Mouse (Mus musculus) Patski (cell line): Measurements from ENCODE around the gene Sstr5. TPM values are rescaled to one million over a fixed set of nuclear protein-coding genes. Genes with fewer than 3 reads are reported as not detected.

Experiments used
- ATAC-seq: fragments of 100-300 bp; one replicate; pipeline ENCODE4 v1.8.0; 2021
- CTCF ChIA-PET: fragments of 350-600 bp; sonication (Branson Sonifier 250); formaldehyde crosslinking; loops from one replicate; lab custom pipeline; 2022; ENCODE audit warnings: inconsistent platforms; lab: Charles Lee
- POLR2A ChIA-PET: fragments of 350-600 bp; sonication (Branson Sonifier 250); formaldehyde crosslinking; loops from one replicate; lab custom pipeline; 2022; ENCODE audit warnings: antibody characterized with exemption, inconsistent platforms; lab: Charles Lee
- DNase-seq: peaks from one replicate; pipeline ENCODE4 v3.0.0-alpha.2; 2011; ENCODE audit warnings: low read depth, low spot score
- H3K27me3 ChIP-seq: fragments of 371-371 bp; one replicate; pipeline ENCODE4 v1.5.1; 2021
- CTCF ChIP-seq: fragments of 100-300 bp; IDR thresholded peaks from one replicate; pipeline ENCODE4 v1.5.1; 2021
- in situ Hi-C: fragments of 300-500 bp; cut with MboI; formaldehyde crosslinking; loops from 3 replicates; pipeline ENCODE4 v1.11.1; 2018; ENCODE audit warnings: low pct_unique_long_range_greater_than_20kb, mixed read lengths
- polyA plus RNA-seq: library from polyadenylated mRNA; unstranded; gene quantifications from one replicate; pipeline ENCODE4 v1.2.3, GENCODE M21; 2021

Gene Sstr5
- polyA plus RNA-seq, 1 experiment from 2014 or later: not detected

DNA sequence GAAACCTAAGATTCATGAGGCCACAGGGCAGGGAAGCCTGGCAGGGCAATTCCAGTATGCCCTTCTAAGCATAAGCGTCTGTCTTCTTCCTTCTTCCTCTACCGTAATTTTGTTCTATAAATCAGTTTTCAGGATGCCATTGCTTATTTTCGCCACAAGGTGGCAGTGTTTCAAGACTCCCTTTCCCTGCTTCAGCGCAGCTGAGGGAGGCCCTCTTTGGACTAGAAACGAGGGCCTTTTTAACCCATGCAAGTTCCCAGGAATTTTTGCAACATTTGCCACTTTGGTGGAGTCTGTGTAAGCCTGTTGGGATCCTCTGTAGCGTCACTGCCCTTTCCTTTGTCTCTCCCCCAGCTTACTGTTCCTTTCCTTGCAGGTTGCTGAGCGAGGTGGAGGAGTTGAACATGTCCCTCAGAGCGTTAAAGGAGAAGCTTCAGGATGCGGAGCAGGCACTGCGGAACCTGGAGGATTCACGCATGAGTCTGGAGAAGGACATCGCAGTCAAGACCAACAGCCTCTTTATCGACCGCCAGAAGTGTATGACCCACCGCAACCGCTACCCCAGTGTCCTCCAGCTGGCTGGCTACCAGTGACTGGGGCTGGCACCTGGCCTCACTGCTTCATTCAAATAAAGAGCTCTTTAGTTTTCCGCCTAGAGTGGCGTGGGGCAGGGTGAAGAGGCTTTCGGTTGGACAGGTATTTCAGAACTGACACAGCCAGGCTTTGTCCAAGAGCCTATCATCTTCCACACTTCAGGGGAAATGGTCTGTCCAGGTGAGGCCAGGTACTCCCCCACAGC, 20.9 kb downstream of the Sstr5 start:
- H3K27me3 ChIP-seq: peaks cover 19% of the 10 kb centered on the region
- POLR2A ChIA-PET: interaction anchor here (0.5 to 0.6 kb wide), 2 partner anchors 23 to 92 kb away, joined by 3 read pairs; no protein-coding TSS in a partner anchor
- in situ Hi-C loops: loop anchor here (5.0 kb wide), 1 partner anchor 221 kb away; no protein-coding TSS in a partner anchor
- no peak for DNase-seq
- TF ChIP-seq CTCF: no peak
- CTCF ChIA-PET: interaction anchor here (0.7 to 1.4 kb wide), 7 partner anchors 17 to 221 kb away, joined by 3 to 6 read pairs (median 3); no protein-coding TSS in a partner anchor
- ATAC-seq: no peak

DNA sequence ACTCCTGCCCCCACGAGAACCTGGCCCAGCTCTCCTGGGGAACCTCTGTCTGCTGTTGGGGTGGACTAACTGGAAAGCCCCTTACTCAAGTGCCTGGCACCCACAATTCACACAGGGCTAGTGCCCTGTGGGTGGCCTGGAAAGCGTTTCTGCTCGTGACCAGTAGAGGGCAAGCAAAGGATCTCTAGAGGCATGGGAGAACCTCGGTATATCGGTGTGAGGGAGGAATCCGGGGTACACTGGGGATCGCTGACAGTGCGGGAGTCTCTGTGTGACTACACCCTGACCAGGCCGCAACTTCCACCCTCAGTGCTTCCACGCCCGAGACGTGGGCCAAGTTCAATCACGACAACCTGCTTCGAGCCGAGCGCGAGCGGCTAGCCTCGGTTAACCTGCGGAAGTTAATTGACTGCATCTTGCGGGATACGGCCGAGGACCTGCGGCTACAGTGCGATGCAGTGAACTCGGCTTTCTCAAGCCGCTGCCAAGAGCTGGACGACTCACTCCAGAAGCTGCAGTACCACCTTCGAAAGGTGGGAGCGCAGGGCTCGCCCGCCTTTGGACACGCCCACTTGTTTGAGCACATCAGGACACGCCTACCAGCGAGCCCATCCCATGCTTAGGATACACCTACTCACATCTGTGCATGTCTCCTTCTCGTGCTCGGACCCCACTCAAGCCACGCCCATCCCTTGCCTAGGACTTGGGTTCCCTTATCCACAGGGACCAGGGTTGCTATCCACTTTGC, 22.6 kb downstream of the Sstr5 start:
- peaks cover 19% of the 10 kb centered on the region for H3K27me3 ChIP-seq
- TF ChIP-seq CTCF: no peak
- DNase-seq: no peak
- ChIA-PET POLR2A (no interaction called here), CTCF (interaction anchor here (0.9 to 3.0 kb wide), 3 partner anchors 16 to 33 kb away, joined by 3 to 17 read pairs (median 3); no protein-coding TSS in a partner anchor)
- ATAC-seq: peak; percentile 19
- in situ Hi-C loops: loop anchor here (5.0 kb wide), 2 partner anchors 33 to 223 kb away; no protein-coding TSS in a partner anchor

- TF ChIP-seq CTCF: no peak
- CTCF ChIA-PET: no interaction called here
- in situ Hi-C loops: loop anchor here (5.0 kb wide), 1 partner anchor 35 kb away; no protein-coding TSS in a partner anchor
- POLR2A ChIA-PET: no interaction called here
- no peak for ATAC-seq
- DNase-seq: no peak
- H3K27me3 ChIP-seq: peaks cover 22% of the 10 kb centered on the region
Observed at GRCm38 (mm10) chr17:25472044-25472443, 25.0 kb downstream of the Sstr5 start.

DNA sequence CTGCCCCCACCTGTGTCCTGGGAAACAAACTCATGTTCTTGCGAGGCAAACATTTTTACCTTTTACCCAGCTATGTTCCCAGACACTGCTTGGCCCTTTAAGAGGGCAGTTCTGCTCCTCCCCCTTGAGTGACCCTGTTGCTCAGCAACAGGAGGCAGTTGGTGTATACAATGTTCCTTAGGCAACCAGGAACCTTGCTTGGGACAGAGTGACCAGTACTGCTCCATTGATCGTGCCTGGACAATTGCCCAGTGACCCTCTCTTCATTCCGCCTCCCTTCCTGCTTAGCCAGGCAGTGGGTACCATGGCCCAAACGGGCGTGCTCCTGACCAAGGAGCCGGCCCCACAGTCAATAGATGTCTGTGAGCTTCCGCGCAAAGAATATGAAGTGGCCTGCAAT, 25.7 kb downstream of the Sstr5 start:
- ChIA-PET CTCF (no interaction called here), POLR2A (no interaction called here)
- DNase-seq: no peak
- ATAC-seq: no peak
- H3K27me3 ChIP-seq: peaks cover 22% of the 10 kb centered on the region
- in situ Hi-C loops: loop anchor here (5.0 kb wide), 1 partner anchor 36 kb away; no protein-coding TSS in a partner anchor
- no peak for TF ChIP-seq CTCF

DNA sequence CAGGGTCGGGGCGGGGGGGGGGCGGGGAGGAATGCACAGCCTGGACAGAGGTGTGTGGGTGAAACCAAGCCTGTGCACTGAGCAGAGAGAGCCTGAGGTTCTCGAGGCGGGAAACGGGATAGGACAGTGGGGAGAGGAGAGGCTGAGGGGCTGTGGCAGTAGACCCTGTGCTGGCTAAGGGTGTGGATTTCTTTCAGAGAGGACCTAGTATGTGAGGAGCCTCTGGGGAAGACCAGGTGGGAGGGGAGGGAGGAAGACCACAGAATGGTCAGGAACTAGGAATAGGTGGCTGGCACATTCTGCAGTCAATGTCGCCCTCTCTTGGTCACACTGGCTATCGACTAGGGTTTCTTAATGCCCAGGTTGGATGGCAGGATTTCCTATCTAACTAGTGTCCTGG, 27.3 kb downstream of the Sstr5 start:
- no peak for ATAC-seq
- no peak for DNase-seq
- CTCF ChIA-PET: interaction anchor here (1.1 kb wide), 1 partner anchor 71 kb away, joined by 3 read pairs; no protein-coding TSS in a partner anchor
- no peak for TF ChIP-seq CTCF
- POLR2A ChIA-PET: no interaction called here
- in situ Hi-C loops: loop anchor here (5.0 kb wide), 1 partner anchor 38 kb away; no protein-coding TSS in a partner anchor
- peaks cover 22% of the 10 kb centered on the region for H3K27me3 ChIP-seq

GRCm38 (mm10) chr17:25468301-25468700, 28.8 kb downstream of the Sstr5 start:
- in situ Hi-C loops: no loop called here
- no peak for TF ChIP-seq CTCF
- ATAC-seq (no peak), DNase-seq (no peak)
- peaks cover 11% of the 10 kb centered on the region for H3K27me3 ChIP-seq
- POLR2A ChIA-PET: interaction anchor here (1.2 kb wide), 1 partner anchor 35 kb away, joined by 4 read pairs; no protein-coding TSS in a partner anchor
- CTCF ChIA-PET: no interaction called here

DNA sequence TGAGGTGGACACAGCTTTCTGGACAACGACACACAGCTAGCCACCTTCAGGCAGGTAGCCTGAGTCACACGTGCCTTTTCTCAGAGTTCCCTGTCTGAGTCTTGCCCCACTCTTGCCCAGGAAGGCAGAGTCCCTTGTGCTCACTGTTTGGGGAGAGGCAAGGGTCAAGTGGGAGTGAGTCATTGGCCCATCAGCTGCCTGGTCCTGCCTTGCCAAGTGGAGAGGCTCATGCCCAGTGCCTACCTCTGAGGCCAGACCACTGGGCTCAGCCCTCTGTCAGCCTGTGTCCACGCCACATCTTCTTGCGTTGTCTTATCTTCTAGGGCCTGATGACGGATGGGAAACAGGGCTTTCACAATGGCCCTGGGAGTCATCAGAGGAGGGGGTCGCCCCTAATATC, 29.3 kb downstream of the Sstr5 start:
- in situ Hi-C loops: no loop called here
- POLR2A ChIA-PET: interaction anchor here (1.2 kb wide), 1 partner anchor 36 kb away, joined by 4 read pairs; no protein-coding TSS in a partner anchor

DNA sequence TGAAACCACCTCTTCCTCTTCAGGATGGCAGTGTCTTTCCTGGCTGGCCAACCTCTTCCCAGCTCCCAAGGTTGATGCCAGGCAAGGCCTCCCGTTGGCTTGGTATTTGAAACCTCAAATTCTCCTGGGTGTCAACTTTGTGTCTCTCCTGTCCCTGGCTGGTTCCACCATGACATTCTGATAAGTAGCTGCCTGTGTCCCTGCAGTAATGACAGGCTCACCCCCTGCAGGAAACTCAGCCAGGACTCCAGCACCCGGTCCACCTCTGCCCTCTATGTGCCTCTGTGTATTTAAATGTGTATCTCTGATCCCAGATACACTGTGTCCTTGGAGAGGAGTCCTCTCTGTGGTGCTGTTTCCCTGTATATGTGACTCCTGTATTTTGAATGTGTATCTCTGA, 30.8 kb downstream of the Sstr5 start:
- ATAC-seq: no peak
- no peak for TF ChIP-seq CTCF
- ChIA-PET CTCF (no interaction called here), POLR2A (no interaction called here)
- DNase-seq: no peak
- peaks cover 7% of the 10 kb centered on the region for H3K27me3 ChIP-seq
- in situ Hi-C loops: no loop called here

More for the DNA sequence above, 29.3 kb downstream of the Sstr5 start:
- H3K27me3 ChIP-seq: peaks cover 11% of the 10 kb centered on the region
- no peak for ATAC-seq
- CTCF ChIA-PET: no interaction called here
- no peak for DNase-seq
- TF ChIP-seq CTCF: no peak

GRCm38 (mm10) chr17:25464091-25464490, 33.0 kb downstream of the Sstr5 start:
- CTCF ChIA-PET: no interaction called here
- ATAC-seq: no peak
- DNase-seq: no peak
- peaks cover 7% of the 10 kb centered on the region for H3K27me3 ChIP-seq
- in situ Hi-C loops: no loop called here
- POLR2A ChIA-PET: no interaction called here
- no peak for TF ChIP-seq CTCF

DNA sequence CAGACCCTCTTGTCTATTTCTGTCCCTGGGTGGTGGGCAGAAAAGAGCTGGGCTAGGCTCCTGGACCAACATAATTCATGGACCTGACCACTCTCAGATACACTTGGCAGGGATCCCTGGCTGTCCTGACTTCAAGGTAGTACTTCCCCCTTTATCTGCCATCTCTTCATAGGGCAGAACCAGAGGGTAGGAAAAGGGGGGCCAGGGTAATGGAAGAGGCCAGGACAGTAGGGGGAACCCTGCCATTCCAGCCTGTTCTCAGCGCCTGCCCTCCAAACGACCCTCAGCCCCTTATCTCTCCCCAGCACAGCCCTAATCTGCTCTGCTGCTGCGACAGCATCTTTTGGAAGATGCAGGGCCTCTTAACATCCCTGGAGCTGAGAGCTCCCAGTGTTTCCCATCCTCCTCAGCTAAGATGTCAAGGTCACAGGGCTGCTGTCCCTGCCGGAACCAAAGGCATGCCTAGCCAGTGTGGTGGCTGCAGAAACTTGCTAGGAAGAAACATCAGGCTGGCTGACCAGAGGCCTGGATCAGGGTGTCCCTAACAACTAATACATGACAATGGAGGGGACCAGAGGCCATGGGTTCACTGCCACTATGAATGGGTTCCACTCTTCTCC, 33.7 kb downstream of the Sstr5 start:
- peaks cover 7% of the 10 kb centered on the region for H3K27me3 ChIP-seq
- ATAC-seq (no peak), DNase-seq (no peak)
- ChIA-PET POLR2A (no interaction called here), CTCF (no interaction called here)
- TF ChIP-seq CTCF: no peak
- in situ Hi-C loops: no loop called here
